Mouse (Mus musculus) C2C12 (cell line): ENCODE results near the gene Dnah17.

Experiments
- CEBPB ChIP-seq: IDR thresholded peaks from one replicate; pipeline ENCODE4 v1.6.1; 2011; ENCODE audit warnings: low read depth, mild to moderate bottlenecking, control low read depth, moderate library complexity
- CTCF ChIP-seq: IDR thresholded peaks from one replicate; pipeline ENCODE4 v1.5.1; 2011; ENCODE audit not compliant: control insufficient read depth, insufficient read depth, insufficient read length
- FOSL1 ChIP-seq: IDR thresholded peaks from one replicate; pipeline ENCODE4 v1.8.0; 2011; ENCODE audit warnings: mild to moderate bottlenecking, low read length; ENCODE audit not compliant: poor library complexity, insufficient read depth, severe bottlenecking
- MAX ChIP-seq: IDR thresholded peaks from one replicate; pipeline ENCODE4 v1.6.1; 2011; ENCODE audit warnings: mild to moderate bottlenecking, control low read depth
- MYOD1 ChIP-seq: IDR thresholded peaks from one replicate; pipeline ENCODE4 v1.6.1; 2011; ENCODE audit warnings: low read depth; ENCODE audit not compliant: control insufficient read depth, insufficient read length
- MYOG ChIP-seq: IDR thresholded peaks from one replicate; pipeline ENCODE4 v1.6.1; 2011; ENCODE audit not compliant: control insufficient read depth, insufficient read length; ENCODE audit errors: extremely low read depth
- USF1 ChIP-seq: IDR thresholded peaks from one replicate; pipeline ENCODE4 v1.6.1; 2011; ENCODE audit warnings: low read depth, mild to moderate bottlenecking, control low read depth, moderate library complexity

DNA sequence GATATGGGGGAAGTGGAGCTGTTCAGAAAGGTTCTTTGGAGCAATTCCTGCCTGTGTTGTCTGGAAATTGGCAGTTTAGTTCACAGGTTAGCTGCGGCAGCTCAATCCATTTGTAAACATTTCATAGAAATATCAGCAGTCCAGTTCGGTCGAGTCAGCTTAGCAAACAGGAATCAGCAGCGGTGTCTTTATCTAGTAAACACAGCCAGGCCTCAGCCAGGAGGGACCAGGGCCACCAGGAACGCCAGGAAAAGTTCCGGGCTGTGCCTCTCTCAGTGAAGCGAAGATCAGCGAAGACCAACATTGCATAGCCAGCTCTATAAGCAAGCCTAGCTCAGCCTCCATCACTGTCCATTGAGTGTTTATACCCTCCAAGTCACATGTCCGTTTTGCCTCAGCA is 99.3 kb downstream of the Dnah17 start:
- TF ChIP-seq CTCF (no peak), MAX (no peak), USF1 (no peak), MYOG (no peak), MYOD1 (no peak), CEBPB (no peak), FOSL1 (no peak)
